Mouse (Mus musculus): ENCODE results near the gene Slc17a9. TPM values are rescaled to one million over a fixed set of nuclear protein-coding genes. Genes with fewer than 3 reads are reported as not detected.

Slc17a9 gene
- total and polyA plus RNA-seq, 2 experiments from 2014 or later: 0.29 to 0.68 TPM

DNA sequence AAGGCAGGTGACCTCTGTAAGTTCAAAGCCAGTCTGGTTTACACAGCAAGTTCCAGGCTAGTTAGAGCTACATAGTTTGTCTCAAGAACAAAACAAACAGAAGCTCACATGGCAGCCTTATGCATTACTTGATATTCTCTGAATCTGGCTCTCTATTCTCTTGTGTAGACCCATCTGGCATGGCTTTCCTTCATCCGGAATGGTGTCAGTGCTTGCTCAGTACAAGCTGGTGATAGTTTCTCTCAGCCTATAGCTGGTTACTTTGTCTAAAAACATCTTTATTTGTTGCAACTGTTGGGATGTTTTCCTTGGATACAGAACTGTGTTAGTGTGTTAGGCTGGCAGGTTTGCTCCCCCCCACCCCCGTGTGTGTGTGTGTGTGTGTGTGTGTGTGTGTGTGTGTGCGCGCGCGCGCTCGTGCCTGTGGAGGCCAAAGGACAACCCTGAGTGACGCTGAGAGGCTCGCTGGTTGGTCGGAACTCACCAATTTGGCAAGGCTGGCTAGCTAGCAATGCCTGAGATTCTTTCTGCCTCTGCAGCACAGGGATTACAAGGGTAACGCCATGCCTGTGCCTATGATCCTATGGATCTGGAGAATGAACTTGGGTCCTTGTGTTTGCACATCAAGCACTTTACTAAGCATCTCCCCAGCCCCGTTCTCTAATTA is 62.6 kb downstream of the Slc17a9 start:
- Histone ChIP-seq H3K4me3 (ENCODE audit: low read length) (no peak overlapping the region), H3K4me2 (ENCODE audit: low read depth, low read length) (no peak overlapping the region), H3K4me1 (ENCODE audit: insufficient read depth, low read length) (peaks cover 8% of the 10 kb centered on the region; the same call in 1 of the 2 replicates), H3K27me3 (ENCODE audit: insufficient read depth, low read length) (no peaks in the 10 kb centered on the region), H3K27ac (no peak overlapping the region), H3K9me3 (ENCODE audit: low read length) (no peaks in the 10 kb centered on the region), H3K36me3 (ENCODE audit: insufficient read depth, low read length) (no peaks in the 10 kb centered on the region), H3K9ac (replicated peaks; ENCODE audit: low read length) (no peak overlapping the region)
- 81% methylated on average over 13 of the region's 13 CpGs for WGBS
- DNase-seq (ENCODE audit: low spot score) (no peak), ATAC-seq (no peak)
- TF ChIP-seq CTCF (IDR thresholded peaks at IDR 0.05; ENCODE audit: low read depth): no peak

DNA sequence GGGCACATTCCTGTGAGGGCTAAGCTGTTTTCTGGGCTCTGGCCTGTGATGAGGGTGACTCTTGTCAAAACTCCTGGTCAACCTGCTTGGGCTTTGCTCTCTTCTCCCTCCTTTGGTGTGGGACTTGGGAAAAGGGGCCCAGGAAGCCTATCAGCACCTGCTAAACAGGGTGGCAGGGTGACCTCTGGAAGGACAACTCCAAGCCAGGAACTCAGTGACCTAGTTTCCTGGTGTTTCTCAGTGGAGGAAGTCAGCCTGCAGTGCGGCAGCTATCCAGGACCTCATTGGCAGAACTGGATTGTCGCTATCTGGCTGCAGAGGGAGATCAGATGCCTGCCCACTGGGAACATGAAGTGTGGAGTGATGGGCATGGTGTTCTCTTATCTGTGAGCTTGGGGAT is 63.3 kb downstream of the Slc17a9 start:
- 26% methylated on average over 2 of the region's 2 CpGs for WGBS
- DNase-seq (ENCODE audit: low spot score) (peak; percentile 21), ATAC-seq (no peak)
- Histone ChIP-seq H3K4me1 (ENCODE audit: insufficient read depth, low read length) (peaks cover 8% of the 10 kb centered on the region; the same call in 1 of the 2 replicates), H3K9ac (replicated peaks; ENCODE audit: low read length) (no peak overlapping the region), H3K4me3 (ENCODE audit: low read length) (no peak overlapping the region), H3K4me2 (ENCODE audit: low read depth, low read length) (no peak overlapping the region), H3K27ac (peak overlapping the region; percentile 21), H3K36me3 (ENCODE audit: insufficient read depth, low read length) (no peaks in the 10 kb centered on the region), H3K9me3 (ENCODE audit: low read length) (no peaks in the 10 kb centered on the region), H3K27me3 (ENCODE audit: insufficient read depth, low read length) (no peaks in the 10 kb centered on the region)
- TF ChIP-seq CTCF (IDR thresholded peaks at IDR 0.05; ENCODE audit: low read depth): no peak

DNA sequence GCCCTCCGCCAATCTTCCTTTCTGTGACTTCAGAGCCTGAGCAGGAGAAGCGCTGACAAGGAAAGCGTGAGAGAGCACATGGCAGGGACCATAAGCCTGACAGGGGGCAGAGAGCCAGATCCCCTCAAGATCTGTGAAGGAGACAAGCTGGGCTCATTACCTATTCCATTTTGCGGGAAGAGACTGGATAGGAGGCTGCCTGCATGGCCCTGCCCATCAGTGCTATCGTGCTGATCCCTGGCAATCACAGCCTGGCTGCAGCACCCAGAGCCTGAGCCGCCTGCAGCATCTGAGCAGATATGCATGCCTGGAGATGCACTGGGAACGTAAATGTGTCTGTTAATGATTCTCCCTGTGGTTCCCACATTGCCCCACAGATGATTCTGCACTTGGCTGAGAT is 63.8 kb downstream of the Slc17a9 start:
- no peaks in the 10 kb centered on the region for H3K9me3 ChIP-seq (ENCODE audit: low read length)
- H3K9ac ChIP-seq (replicated peaks; ENCODE audit: low read length): no peak overlapping the region
- peaks cover 8% of the 10 kb centered on the region; the same call in 1 of the 2 replicates for H3K4me1 ChIP-seq (ENCODE audit: insufficient read depth, low read length)
- no peak overlapping the region for H3K4me3 ChIP-seq (ENCODE audit: low read length)
- peak; percentile 71; the same call in 1 of the 2 replicates for ATAC-seq
- peak; percentile 64 for DNase-seq (ENCODE audit: low spot score)
- H3K27me3 ChIP-seq (ENCODE audit: insufficient read depth, low read length): no peaks in the 10 kb centered on the region
- WGBS: 5% methylated on average over 6 of the region's 7 CpGs
- peak overlapping the region; percentile 21 for H3K27ac ChIP-seq
- TF ChIP-seq CTCF (IDR thresholded peaks at IDR 0.05; ENCODE audit: low read depth): no peak
- no peaks in the 10 kb centered on the region for H3K36me3 ChIP-seq (ENCODE audit: insufficient read depth, low read length)
- 0 out of 2 replicates have a peak overlapping the region, but pooled peaks have one; percentile 16 for H3K4me2 ChIP-seq (ENCODE audit: low read depth, low read length)

DNA sequence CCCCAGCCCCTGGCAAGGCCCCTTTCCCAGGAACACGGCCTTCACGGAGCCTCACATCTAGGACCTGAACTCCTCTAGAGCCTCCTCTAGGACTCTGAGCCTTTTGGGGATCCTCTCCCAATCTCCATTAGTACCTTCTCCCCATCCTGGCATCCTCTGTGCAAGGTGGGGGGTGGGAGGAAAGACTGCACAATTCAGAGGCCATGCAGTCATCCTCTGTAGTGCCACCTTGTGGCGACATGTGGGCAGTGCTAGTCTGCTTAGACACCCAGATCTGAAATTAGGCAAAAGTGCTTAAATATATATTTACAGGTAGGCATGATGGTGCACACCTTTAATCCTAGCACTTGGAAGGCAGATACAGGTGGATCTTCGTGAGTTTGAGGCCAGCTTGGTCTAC is 66.6 kb downstream of the Slc17a9 start:
- H3K4me2 ChIP-seq (ENCODE audit: low read depth, low read length): no peak overlapping the region
- H3K9ac ChIP-seq (replicated peaks; ENCODE audit: low read length): no peak overlapping the region
- H3K36me3 ChIP-seq (ENCODE audit: insufficient read depth, low read length): no peaks in the 10 kb centered on the region
- H3K27me3 ChIP-seq (ENCODE audit: insufficient read depth, low read length): no peaks in the 10 kb centered on the region
- H3K4me1 ChIP-seq (ENCODE audit: insufficient read depth, low read length): peaks cover 8% of the 10 kb centered on the region; the same call in 1 of the 2 replicates
- H3K9me3 ChIP-seq (ENCODE audit: low read length): no peaks in the 10 kb centered on the region
- H3K4me3 ChIP-seq (ENCODE audit: low read length): no peak overlapping the region
- WGBS: 45% methylated on average over 4 of the region's 4 CpGs
- peak; percentile 93 for TF ChIP-seq CTCF (IDR thresholded peaks at IDR 0.05; ENCODE audit: low read depth)
- no peak for ATAC-seq
- DNase-seq (ENCODE audit: low spot score): peak; percentile 74
- H3K27ac ChIP-seq: no peak overlapping the region

Other genes starting within 250 kb of the Slc17a9 start
- 9.0 and 11.1 TPM in 2 replicates for gene Ntsr1, start 225.3 kb upstream of the Slc17a9 start, total RNA-seq (2014; rRNA removed)
- gene Ntsr1, start 225.3 kb upstream of the Slc17a9 start, polyA plus RNA-seq (2015; fragmentation: Nextera tagmentation; extraction: Ambion mirVana): 2.8 and 2.9 TPM in 2 replicates
- gene Mrgbp, start 144.0 kb upstream of the Slc17a9 start, total RNA-seq (2014; rRNA removed): 48.2 and 49.3 TPM in 2 replicates
- 32.5 and 36.0 TPM in 2 replicates for gene Mrgbp, start 144.0 kb upstream of the Slc17a9 start, polyA plus RNA-seq (2015; fragmentation: Nextera tagmentation; extraction: Ambion mirVana)
- 88.5 and 106 TPM in 2 replicates for gene Ogfr, start 136.0 kb upstream of the Slc17a9 start, total RNA-seq (2014; rRNA removed)
- 82.9 and 84.4 TPM in 2 replicates for gene Ogfr, start 136.0 kb upstream of the Slc17a9 start, polyA plus RNA-seq (2015; fragmentation: Nextera tagmentation; extraction: Ambion mirVana)
- 82.0 and 98.9 TPM in 2 replicates for gene Col9a3, start 127.5 kb upstream of the Slc17a9 start, total RNA-seq (2014; rRNA removed)
- 90.1 and 95.8 TPM in 2 replicates for gene Col9a3, start 127.5 kb upstream of the Slc17a9 start, polyA plus RNA-seq (2015; fragmentation: Nextera tagmentation; extraction: Ambion mirVana)
- gene Tcfl5, start 82.6 kb upstream of the Slc17a9 start, total RNA-seq (2014; rRNA removed): 5.8 and 7.2 TPM in 2 replicates
- gene Tcfl5, start 82.6 kb upstream of the Slc17a9 start, polyA plus RNA-seq (2015; fragmentation: Nextera tagmentation; extraction: Ambion mirVana): 0.91 and 1.0 TPM in 2 replicates
- 35.7 and 36.3 TPM in 2 replicates for gene Dido1, start 15.3 kb upstream of the Slc17a9 start, total RNA-seq (2014; rRNA removed)
- gene Dido1, start 15.3 kb upstream of the Slc17a9 start, polyA plus RNA-seq (2015; fragmentation: Nextera tagmentation; extraction: Ambion mirVana): 21.7 and 22.8 TPM in 2 replicates
- 43.2 and 51.1 TPM in 2 replicates for gene Gid8, start 15.1 kb upstream of the Slc17a9 start, total RNA-seq (2014; rRNA removed)
- gene Gid8, start 15.1 kb upstream of the Slc17a9 start, polyA plus RNA-seq (2015; fragmentation: Nextera tagmentation; extraction: Ambion mirVana): 45.5 TPM in 2 replicates
- gene Bhlhe23, start 51.6 kb downstream of the Slc17a9 start, total RNA-seq (2014; rRNA removed): 0.72 and 0.73 TPM in 2 replicates
- gene Bhlhe23, start 51.6 kb downstream of the Slc17a9 start, polyA plus RNA-seq (2015; fragmentation: Nextera tagmentation; extraction: Ambion mirVana): 0.23 and 0.49 TPM in 2 replicates
- gene Ythdf1, start 195.7 kb downstream of the Slc17a9 start, total RNA-seq (2014; rRNA removed): 32.9 and 51.8 TPM in 2 replicates
- gene Ythdf1, start 195.7 kb downstream of the Slc17a9 start, polyA plus RNA-seq (2015; fragmentation: Nextera tagmentation; extraction: Ambion mirVana): 49.8 and 52.9 TPM in 2 replicates
- 0.29 TPM in 1 of 2 replicates, not detected in the other for gene Birc7, start 203.8 kb downstream of the Slc17a9 start, total RNA-seq (2014; rRNA removed)
- 0.40 TPM in 2 replicates for gene Birc7, start 203.8 kb downstream of the Slc17a9 start, polyA plus RNA-seq (2015; fragmentation: Nextera tagmentation; extraction: Ambion mirVana)
- 56.6 and 76.0 TPM in 2 replicates for gene Nkain4, start 229.4 kb downstream of the Slc17a9 start, total RNA-seq (2014; rRNA removed)
- gene Nkain4, start 229.4 kb downstream of the Slc17a9 start, polyA plus RNA-seq (2015; fragmentation: Nextera tagmentation; extraction: Ambion mirVana): 118 and 133 TPM in 2 replicates
- gene Arfgap1, start 242.0 kb downstream of the Slc17a9 start, total RNA-seq (2014; rRNA removed): 94.8 and 112 TPM in 2 replicates
- gene Arfgap1, start 242.0 kb downstream of the Slc17a9 start, polyA plus RNA-seq (2015; fragmentation: Nextera tagmentation; extraction: Ambion mirVana): 107 and 110 TPM in 2 replicates